Mouse (Mus musculus): ENCODE results near the gene Gm10840. TPM values are rescaled to one million over a fixed set of nuclear protein-coding genes. Genes with fewer than 3 reads are reported as not detected.

The Gm10840 gene
- polyA plus RNA-seq, 1 experiment from 2014 or later: not detected

- H3K4me1 ChIP-seq (replicated peaks): 0 out of 2 replicates have a peak, but pooled peaks cover 4% of the 10 kb centered on the region
- WGBS: 84% methylated on average over 8 of the region's 8 CpGs
- H3K4me2 ChIP-seq (replicated peaks): no peak overlapping the region
- ATAC-seq: no peak
- no peaks in the 10 kb centered on the region for H3K9me3 ChIP-seq
- H3K27ac ChIP-seq: no peak overlapping the region
- H3K9ac ChIP-seq: no peak overlapping the region
- no peaks in the 10 kb centered on the region for H3K27me3 ChIP-seq (replicated peaks)
- H3K4me3 ChIP-seq (replicated peaks): no peak overlapping the region
- peaks cover 52% of the 10 kb centered on the region for H3K36me3 ChIP-seq
Observed at GRCm38 (mm10) chr11:106152132-106152531, 8.5 kb upstream of the Gm10840 start.

- Histone ChIP-seq H3K9me3 (no peaks in the 10 kb centered on the region), H3K4me1 (replicated peaks) (peaks cover 17% of the 10 kb centered on the region), H3K27ac (no peak overlapping the region), H3K36me3 (peaks cover 48% of the 10 kb centered on the region), H3K4me3 (replicated peaks) (no peak overlapping the region), H3K27me3 (replicated peaks) (no peaks in the 10 kb centered on the region), H3K4me2 (replicated peaks) (no peak overlapping the region), H3K9ac (no peak overlapping the region)
- WGBS: 78% methylated on average over 5 of the region's 5 CpGs
- ATAC-seq: no peak
Observed at GRCm38 (mm10) chr11:106154091-106154490, 6.6 kb upstream of the Gm10840 start.

- H3K27ac ChIP-seq: no peak overlapping the region
- peaks cover 23% of the 10 kb centered on the region for H3K4me1 ChIP-seq (replicated peaks)
- no peak for ATAC-seq
- H3K9me3 ChIP-seq: no peaks in the 10 kb centered on the region
- 68% methylated on average over 2 of the region's 2 CpGs for WGBS
- H3K36me3 ChIP-seq: peaks cover 41% of the 10 kb centered on the region
- H3K4me3 ChIP-seq (replicated peaks): no peak overlapping the region
- no peak overlapping the region for H3K4me2 ChIP-seq (replicated peaks)
- H3K27me3 ChIP-seq (replicated peaks): no peaks in the 10 kb centered on the region
- no peak overlapping the region for H3K9ac ChIP-seq
Observed at GRCm38 (mm10) chr11:106154770-106155169, 5.9 kb upstream of the Gm10840 start.

GRCm38 (mm10) chr11:106155761-106156160, 4.9 kb upstream of the Gm10840 start:
- no peak overlapping the region for H3K27ac ChIP-seq
- no peak overlapping the region for H3K4me2 ChIP-seq (replicated peaks)
- H3K9ac ChIP-seq: no peak overlapping the region
- no peaks in the 10 kb centered on the region for H3K9me3 ChIP-seq
- no peak for ATAC-seq
- H3K36me3 ChIP-seq: peaks cover 33% of the 10 kb centered on the region
- no peak overlapping the region for H3K4me3 ChIP-seq (replicated peaks)
- WGBS: 58% methylated on average over 3 of the region's 3 CpGs
- peaks cover 25% of the 10 kb centered on the region for H3K4me1 ChIP-seq (replicated peaks)
- no peaks in the 10 kb centered on the region for H3K27me3 ChIP-seq (replicated peaks)

GRCm38 (mm10) chr11:106156257-106156656, 4.4 kb upstream of the Gm10840 start:
- 79% methylated on average over 1 of the region's 1 CpGs for WGBS
- Histone ChIP-seq H3K27ac (no peak overlapping the region), H3K27me3 (replicated peaks) (no peaks in the 10 kb centered on the region), H3K4me1 (replicated peaks) (peaks cover 30% of the 10 kb centered on the region), H3K4me3 (replicated peaks) (no peak overlapping the region), H3K4me2 (replicated peaks) (no peak overlapping the region), H3K9ac (no peak overlapping the region), H3K9me3 (no peaks in the 10 kb centered on the region), H3K36me3 (peaks cover 29% of the 10 kb centered on the region)
- no peak for ATAC-seq

GRCm38 (mm10) chr11:106157154-106157553, 3.5 kb upstream of the Gm10840 start:
- H3K4me3 ChIP-seq (replicated peaks): no peak overlapping the region
- peaks cover 31% of the 10 kb centered on the region for H3K4me1 ChIP-seq (replicated peaks)
- WGBS: 79% methylated on average over 7 of the region's 7 CpGs
- peaks cover 21% of the 10 kb centered on the region for H3K36me3 ChIP-seq
- H3K27ac ChIP-seq: no peak overlapping the region
- H3K4me2 ChIP-seq (replicated peaks): no peak overlapping the region
- H3K27me3 ChIP-seq (replicated peaks): no peaks in the 10 kb centered on the region
- H3K9ac ChIP-seq: no peak overlapping the region
- H3K9me3 ChIP-seq: no peaks in the 10 kb centered on the region
- no peak for ATAC-seq

GRCm38 (mm10) chr11:106158081-106158929, 2.3 kb upstream of the Gm10840 start:
- Histone ChIP-seq H3K4me1 (replicated peaks) (peaks cover 31% of the 10 kb centered on the region), H3K27ac (0 out of 2 replicates have a peak overlapping the region, but pooled peaks have one; percentile 92), H3K36me3 (peaks cover 20% of the 10 kb centered on the region), H3K9me3 (no peaks in the 10 kb centered on the region), H3K4me2 (replicated peaks) (peak overlapping the region; percentile 92), H3K9ac (0 out of 2 replicates have a peak overlapping the region, but pooled peaks have one; percentile 89), H3K27me3 (replicated peaks) (no peaks in the 10 kb centered on the region), H3K4me3 (replicated peaks) (peak overlapping the region; percentile 80; the same call in 1 of the 2 replicates)
- no peak for ATAC-seq
- WGBS: 58% methylated on average over 14 of the region's 14 CpGs

- 28% methylated on average over 9 of the region's 9 CpGs for whole genome bisulfite sequencing
- Histone ChIP-seq H3K4me3 (replicated peaks) (peak overlapping the region; percentile 80), H3K27ac (peak overlapping the region; percentile 92; the same call in 1 of the 2 replicates), H3K36me3 (peaks cover 18% of the 10 kb centered on the region), H3K9ac (peak overlapping the region; percentile 89), H3K9me3 (no peaks in the 10 kb centered on the region), H3K4me2 (replicated peaks) (peak overlapping the region; percentile 92), H3K27me3 (replicated peaks) (no peaks in the 10 kb centered on the region), H3K4me1 (replicated peaks) (peaks cover 31% of the 10 kb centered on the region)
- ATAC-seq: 0 out of 2 replicates have a peak, but pooled peaks have one; percentile 2
Observed at GRCm38 (mm10) chr11:106158930-106159215, 1.8 kb upstream of the Gm10840 start.

GRCm38 (mm10) chr11:106159216-106159920, 1.3 kb upstream of the Gm10840 start:
- Histone ChIP-seq H3K4me1 (replicated peaks) (peaks cover 31% of the 10 kb centered on the region), H3K4me3 (replicated peaks) (peak overlapping the region; percentile 80), H3K27ac (peak overlapping the region; percentile 92), H3K36me3 (peaks cover 13% of the 10 kb centered on the region; the same call in 1 of the 2 replicates), H3K9me3 (no peaks in the 10 kb centered on the region), H3K9ac (peak overlapping the region; percentile 89), H3K27me3 (replicated peaks) (no peaks in the 10 kb centered on the region), H3K4me2 (replicated peaks) (peak overlapping the region; percentile 92)
- peak; percentile 48 for ATAC-seq
- WGBS: 2% methylated on average over 25 of the region's 25 CpGs

- peak overlapping the region; percentile 80 for H3K4me3 ChIP-seq (replicated peaks)
- H3K27me3 ChIP-seq (replicated peaks): no peaks in the 10 kb centered on the region
- under 1% methylated on average over 89 of the region's 106 CpGs for WGBS
- peak overlapping the region; percentile 89 for H3K9ac ChIP-seq
- ATAC-seq: peak; percentile 81
- peak overlapping the region; percentile 92 for H3K27ac ChIP-seq
- H3K36me3 ChIP-seq: 0 out of 2 replicates have a peak, but pooled peaks cover 9% of the 10 kb centered on the region
- H3K4me2 ChIP-seq (replicated peaks): peak overlapping the region; percentile 92
- H3K9me3 ChIP-seq: no peaks in the 10 kb centered on the region
- peaks cover 31% of the 10 kb centered on the region for H3K4me1 ChIP-seq (replicated peaks)
Observed at GRCm38 (mm10) chr11:106159921-106160840, 469 bp upstream of the Gm10840 start.

- no peaks in the 10 kb centered on the region for H3K27me3 ChIP-seq (replicated peaks)
- H3K9ac ChIP-seq: no peak overlapping the region
- H3K4me2 ChIP-seq (replicated peaks): no peak overlapping the region
- no peaks in the 10 kb centered on the region for H3K9me3 ChIP-seq
- peaks cover 27% of the 10 kb centered on the region for H3K4me1 ChIP-seq (replicated peaks)
- no peak overlapping the region for H3K27ac ChIP-seq
- H3K4me3 ChIP-seq (replicated peaks): no peak overlapping the region
- ATAC-seq: no peak
- 0 out of 2 replicates have a peak, but pooled peaks cover 7% of the 10 kb centered on the region for H3K36me3 ChIP-seq
- 69% methylated on average over 2 of the region's 2 CpGs for WGBS
Observed at GRCm38 (mm10) chr11:106162237-106162636, 1.6 kb downstream of the Gm10840 start.
